Mouse (Mus musculus): ENCODE data around the gene Nrip1.

The Nrip1 gene

DNA sequence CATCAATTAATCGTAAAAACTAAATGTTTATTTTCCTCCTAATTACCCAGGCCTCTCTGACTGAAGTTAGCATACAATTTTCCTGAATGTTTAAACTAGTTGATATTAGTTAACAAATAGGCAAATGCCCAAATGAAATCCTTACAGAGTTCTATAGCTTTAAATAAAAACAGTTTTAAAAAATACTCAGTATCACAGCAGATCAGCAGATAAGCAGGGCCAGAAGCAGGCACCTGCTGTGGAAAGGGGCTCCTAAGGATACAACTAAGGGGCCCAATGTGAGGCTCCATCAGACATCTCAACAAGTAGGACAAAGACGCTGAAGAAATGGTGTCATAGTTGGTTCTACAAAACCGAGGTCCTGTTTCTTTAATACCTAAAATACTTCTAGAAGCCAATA, 58.0 kb downstream of the Nrip1 start:
- DNase-seq (ENCODE audit: low read depth, low spot score), result no peak

DNA sequence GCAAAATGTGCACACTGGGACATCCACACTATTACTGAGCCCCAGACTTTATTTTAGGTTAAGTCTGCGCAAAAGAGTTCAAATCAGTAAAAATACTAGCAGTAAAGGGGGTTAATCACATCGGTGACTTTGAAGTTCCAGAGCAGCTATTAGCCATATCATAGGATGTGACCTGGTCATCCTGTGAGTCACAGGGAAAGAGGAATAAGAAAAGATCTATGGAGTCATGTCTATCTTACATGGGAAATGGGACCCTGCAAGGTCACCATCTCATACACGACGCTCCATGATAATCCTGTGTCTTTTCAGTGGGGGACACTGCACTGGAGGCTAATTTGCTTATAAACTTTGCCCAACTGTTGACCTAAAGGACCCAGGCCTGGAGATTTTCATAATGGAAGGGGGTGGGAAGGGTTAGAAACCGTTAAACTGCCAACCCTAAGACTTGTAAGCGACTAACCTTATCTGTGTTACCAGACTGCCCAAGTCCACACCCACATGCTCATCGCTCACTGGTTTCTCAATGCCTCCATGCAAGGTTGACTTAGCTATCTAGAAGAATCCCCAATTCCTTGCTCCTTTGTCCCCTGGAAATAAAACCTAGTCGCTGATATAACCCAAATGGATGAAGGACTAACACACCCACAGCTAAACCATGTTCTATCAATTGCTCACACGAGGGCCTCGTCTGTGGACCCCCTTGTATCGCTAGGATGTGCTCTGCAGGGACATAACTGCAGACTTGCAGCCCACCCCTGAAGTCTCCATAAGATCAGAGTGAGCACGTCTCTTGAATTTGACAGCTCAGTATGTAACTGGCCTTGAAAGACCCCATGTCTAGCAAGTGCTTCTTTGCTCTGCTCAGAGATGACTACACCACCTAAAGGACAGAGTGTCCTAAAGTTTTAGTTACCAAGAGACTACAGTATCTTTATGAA, 59.3 kb downstream of the Nrip1 start:
- no peak for DNase-seq (ENCODE audit: low read depth, low spot score)

DNA sequence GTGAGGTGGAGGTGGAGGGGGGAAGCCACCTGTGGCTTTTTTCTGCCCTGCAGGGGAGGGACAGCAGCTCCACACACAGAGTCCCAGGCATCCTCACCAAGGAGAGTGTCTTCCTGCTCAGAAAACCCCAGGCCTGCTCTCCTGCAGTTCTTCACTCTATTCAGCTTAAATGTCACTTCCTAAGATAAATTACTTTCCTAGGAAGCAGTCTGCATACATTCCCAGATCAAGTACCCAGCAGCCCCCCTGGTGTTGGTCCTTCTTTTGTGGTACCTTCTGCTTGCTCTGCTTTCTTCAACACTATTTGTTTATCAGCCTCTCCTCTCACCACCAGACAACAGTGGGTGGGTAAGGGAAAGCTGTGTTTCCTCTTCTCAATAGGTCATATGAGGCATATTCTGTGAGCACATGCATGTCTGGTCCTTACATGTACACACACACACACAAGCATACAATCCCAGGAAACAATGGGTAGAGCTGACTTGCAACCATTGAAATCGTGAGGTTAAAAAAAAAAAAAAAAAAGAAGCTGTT, 60.7 kb downstream of the Nrip1 start:
- no peak for DNase-seq (ENCODE audit: low read depth, low spot score)

DNA sequence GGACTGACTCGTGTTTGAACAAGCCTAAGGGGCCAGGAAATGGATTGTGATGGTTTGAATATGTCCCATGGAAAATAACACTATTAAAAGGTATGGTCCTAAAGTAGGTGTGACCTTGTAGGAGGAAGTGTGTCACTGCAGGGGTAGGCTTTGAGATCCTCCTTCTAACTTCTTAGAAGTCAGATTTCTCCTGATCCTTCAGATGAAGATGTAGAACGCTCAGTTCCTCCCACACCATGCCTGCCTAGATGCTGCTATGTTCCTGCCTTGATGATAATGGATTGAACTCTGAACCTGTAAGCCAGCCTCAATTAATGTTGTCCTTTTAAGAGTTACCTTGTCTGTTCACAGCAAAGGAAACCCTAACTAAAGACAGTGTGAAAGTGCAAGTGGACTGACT, 62.8 kb downstream of the Nrip1 start:
- DNase-seq (ENCODE audit: low read depth, low spot score), result no peak

DNA sequence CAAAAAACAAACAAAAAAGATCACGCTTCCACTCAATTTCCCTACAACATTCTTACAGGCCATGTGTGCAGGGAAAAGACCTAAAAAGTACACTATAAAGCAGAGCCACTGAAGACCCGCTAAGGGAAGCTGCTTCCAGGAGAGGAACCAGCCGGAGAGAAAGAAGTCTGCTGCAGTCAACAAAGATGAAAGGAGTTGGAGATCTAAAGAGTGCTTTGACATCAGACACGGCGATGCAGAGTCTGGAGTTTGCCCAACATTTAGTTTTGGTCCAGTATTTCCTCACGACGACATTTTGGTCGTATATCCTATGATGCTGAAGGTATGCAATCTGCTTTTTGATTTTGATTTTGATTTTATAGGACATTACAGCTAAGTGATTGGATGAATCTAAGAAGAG, 63.3 kb downstream of the Nrip1 start:
- DNase-seq (ENCODE audit: low read depth, low spot score), result no peak

DNA sequence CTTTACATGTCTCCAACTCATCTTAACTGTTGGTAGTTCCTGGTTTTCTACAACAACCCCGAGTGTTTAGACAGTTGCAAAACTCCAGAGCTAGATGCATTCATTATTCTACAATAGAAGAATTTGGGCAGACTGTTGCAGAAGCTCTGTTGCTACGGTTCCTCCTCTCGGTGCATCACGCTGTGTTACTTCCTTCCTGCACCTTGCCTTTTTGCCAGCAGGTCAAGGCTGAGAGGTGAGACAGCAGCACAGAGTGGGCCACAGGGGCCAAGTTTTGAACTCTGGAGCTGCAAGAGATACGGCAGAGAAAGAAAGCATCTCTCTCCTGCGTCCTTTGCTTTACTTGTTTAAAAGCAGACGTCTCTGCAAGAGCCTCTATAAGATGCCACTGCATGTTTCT, 64.3 kb downstream of the Nrip1 start:
- no peak for DNase-seq (ENCODE audit: low read depth, low spot score)

DNA sequence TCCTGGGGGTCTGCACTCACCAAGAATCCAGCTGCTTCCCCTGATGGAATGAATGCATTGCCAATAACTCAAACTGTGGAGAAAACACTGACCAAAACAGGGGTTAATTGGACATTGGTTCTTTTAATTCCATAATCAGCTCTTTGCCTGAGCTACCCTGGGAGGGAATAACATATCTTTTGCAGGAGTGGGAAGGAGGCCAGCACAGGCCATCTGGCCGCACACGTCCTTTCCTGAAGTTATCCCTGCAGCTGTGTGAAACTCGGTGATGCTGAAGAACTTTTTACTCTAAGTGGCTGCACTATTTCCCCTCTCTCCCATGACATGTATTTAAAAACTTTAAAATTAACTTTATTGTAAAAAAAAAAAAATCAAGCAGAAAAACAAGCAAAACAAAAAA, 66.6 kb downstream of the Nrip1 start:
- no peak for DNase-seq (ENCODE audit: low read depth, low spot score)

DNA sequence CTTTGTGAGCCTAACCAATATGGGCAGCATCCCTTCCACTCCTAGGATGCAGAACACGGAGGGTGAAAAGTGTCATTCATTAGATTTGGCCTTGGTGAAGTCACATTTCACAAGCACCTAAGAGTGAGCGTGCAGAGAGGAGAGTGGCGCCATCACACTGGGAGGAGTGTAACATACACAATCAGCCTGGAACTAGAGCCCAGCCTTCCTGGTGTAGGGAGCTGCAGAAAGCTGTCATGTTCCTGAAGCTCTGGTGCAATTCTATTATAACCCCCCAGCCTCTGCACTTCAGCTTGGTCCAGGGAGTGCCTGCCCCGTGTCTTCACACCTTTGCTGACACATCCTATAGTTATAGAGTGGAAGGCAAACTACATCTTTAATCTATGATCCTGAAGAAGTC, 67.2 kb downstream of the Nrip1 start:
- no peak for DNase-seq (ENCODE audit: low read depth, low spot score)

DNA sequence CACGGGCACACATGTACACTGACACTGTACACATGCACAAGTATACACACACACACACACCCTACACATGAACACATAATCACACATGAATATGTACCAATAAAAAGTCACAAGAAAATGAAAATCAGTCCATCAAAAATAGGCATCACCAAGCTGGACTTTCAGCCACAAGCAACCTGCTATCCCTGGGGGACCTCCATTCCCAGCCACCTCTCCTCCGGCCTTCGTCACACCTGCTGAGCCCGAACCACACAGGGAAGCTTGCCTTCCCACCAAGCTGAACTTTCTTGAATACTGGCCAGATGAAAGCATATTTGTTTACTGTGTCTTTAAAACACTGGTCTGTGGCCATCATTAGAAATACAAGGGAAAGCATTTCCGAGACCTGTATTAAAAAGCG, 70.2 kb downstream of the Nrip1 start:
- DNase-seq (ENCODE audit: low read depth, low spot score), result no peak

DNA sequence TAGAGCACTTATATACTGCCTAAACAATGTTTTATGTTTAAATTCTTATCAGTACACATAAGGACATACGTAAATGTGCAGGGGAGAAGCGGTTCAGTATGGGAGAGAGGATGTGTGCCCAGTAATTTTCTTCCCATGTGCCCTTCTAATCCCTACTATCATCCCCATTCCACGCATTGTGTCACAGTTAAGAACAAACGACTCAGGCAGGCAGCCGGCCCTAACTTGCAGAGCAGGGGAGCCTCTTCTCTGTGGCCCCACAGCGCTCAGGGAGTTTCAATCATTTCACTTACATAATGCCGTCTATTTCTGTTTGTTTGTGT, 71.9 kb downstream of the Nrip1 start:
- no peak for DNase-seq (ENCODE audit: low read depth, low spot score)

DNA sequence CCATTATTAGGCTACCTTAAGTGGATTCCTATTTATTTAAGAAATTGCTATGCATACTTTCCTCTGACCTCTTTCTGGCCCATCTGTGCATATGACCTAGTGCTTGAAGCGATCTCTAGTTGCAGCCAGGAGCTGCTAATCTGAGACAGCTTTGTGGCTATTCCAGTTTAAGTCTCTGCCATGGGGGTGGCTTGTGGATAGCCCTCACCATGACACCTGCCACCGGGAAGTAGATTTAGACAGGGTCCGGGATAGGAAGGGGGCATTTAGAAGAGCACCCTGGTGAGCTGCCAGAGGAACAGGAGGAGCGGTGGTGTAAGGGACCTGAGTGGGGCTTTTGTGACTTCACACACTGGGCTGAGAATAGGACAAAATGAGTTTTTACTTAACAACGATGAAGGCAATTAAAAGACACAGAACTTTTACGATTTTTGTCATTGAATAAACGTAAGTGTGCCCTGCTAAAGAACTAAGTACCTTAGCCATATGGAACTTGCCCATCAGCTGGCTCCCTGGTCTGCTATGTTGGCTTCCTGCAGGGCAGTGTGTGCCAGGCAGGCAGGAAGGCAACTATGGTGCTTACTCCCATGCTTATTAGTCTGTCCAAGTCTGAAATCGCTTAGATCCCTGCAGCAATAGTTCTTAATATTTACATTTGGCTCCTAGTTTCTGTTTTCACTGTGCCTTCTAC, 72.4 kb downstream of the Nrip1 start:
- no peak for DNase-seq (ENCODE audit: low read depth, low spot score)

DNA sequence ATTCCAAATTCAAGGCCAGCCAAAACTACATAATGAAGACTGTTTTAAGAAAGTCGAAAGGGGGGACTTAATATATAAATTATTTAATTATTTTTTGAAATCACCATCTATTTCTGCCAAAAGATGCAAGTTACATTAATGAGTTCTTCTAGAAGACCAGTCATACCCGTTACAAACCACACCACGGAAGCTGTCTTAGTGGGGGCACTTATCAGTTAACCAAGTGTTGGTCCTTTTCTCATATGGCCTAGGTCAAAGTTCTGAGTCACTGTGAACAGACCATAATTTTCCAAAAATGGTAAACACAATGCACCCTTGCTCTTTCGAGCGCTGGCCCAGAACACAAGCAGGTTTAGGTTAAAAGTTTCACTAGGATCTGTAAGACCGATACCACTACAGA, 73.2 kb downstream of the Nrip1 start:
- DNase-seq (ENCODE audit: low read depth, low spot score), result no peak

DNA sequence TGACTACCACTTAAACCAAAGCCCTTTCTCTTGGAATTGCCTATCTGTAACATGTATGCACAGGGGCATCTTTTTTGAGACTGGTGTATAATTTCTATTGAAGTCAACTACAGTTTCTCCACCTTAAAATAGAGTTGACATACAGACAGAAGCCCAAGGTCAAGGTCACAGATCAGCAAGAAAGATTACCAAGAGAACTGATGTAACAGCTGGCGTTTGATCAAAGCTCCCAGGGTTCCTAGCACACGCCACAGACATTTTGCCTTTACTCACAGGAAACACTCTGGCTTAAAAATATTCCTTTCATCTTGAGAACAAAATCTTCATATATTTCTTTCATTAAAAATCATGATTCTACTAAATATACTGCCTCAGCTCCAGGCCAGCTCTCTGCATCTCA, 74.1 kb downstream of the Nrip1 start:
- no peak for DNase-seq (ENCODE audit: low read depth, low spot score)

DNA sequence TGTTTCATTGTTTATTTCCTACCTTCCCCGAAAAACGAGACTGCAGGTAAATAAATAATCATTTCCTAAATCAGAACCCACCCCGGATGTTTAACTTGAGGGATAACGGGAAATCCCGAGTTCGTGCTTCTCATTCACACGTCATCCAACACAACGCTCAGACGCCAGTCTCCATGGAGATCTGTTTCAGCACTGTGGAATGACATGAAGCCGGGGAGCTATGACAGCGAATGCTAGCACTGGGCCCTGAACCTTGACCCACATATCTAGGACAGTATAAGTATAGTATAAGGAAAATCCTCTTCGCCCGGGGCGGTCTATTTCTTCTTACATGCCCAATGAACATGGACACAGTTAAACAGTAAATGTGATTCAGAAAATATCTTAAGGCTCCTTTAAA, 78.3 kb downstream of the Nrip1 start:
- DNase-seq (ENCODE audit: low read depth, low spot score), result no peak

DNA sequence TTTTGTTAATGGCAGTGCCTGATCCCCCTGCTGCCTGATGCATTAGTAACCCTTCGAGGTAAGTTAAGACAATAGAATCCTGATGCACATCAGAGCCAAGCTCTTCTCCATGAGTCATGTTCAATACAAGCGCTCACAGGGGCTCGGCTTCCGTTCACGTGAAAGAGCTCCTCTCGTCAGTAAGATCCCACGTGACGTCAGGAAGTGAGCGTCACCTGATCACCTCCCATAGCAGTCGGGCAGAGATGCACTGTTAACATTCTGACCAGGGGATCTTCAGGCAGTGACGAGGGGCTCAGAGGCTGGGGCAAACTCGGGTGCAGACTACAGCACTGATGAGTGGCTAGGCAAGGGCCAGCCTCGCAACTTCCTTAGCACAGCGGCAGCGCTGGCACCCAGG, 79.1 kb downstream of the Nrip1 start:
- no peak for DNase-seq (ENCODE audit: low read depth, low spot score)

DNA sequence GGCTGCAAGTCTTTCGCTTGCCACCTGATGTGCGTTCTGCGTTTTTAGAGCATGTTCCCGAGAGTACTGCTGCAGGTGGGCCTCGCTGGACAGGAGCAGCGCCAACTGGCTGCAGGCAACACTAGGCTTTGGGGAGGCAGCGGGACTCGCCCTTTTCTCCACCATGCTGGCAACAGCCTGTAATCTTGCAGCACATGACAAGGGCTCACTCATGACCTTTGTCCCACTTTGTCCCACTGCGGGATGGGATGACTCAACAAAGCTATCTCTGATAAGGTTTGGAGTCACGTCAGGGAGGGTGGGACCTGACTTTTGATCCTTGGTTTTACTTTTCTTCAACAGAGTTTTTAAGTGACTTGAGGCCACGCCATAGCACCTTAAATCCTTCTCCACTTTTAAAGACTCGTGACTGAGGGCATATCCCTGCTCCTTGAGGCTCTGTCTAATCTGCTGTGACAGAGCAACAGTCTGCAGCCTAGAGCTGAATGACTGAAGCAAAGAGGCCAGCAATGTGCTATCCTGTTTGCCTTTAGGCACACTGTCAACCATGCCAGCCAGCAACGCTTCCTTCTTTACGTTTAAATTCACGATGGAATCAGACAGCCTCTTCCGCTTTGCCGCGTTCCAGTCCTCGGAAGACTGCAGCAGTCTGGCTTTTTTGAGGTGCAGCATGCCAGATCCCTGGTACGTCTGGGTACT, 79.7 kb downstream of the Nrip1 start:
- no peak for DNase-seq (ENCODE audit: low read depth, low spot score)

DNA sequence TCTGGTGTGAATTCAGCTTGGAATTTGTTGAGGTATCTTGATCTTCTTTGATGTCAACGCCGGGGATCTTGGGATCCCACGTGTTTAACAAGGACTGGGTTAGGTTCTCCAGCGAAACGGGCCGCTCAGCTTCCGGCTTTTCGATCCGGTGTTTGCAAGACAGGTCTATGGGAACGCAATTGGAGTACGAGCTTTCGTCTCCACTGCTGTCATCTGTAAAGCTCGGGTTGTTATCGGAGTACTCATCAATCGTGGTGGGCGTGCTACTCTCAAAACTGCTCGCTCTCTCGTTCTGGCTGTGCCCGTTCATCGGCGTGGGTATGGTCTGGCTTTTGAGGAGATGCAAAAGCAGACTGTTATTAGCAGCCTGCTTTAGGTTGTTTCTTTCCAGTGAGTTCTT, 80.5 kb downstream of the Nrip1 start:
- no peak for DNase-seq (ENCODE audit: low read depth, low spot score)

DNA sequence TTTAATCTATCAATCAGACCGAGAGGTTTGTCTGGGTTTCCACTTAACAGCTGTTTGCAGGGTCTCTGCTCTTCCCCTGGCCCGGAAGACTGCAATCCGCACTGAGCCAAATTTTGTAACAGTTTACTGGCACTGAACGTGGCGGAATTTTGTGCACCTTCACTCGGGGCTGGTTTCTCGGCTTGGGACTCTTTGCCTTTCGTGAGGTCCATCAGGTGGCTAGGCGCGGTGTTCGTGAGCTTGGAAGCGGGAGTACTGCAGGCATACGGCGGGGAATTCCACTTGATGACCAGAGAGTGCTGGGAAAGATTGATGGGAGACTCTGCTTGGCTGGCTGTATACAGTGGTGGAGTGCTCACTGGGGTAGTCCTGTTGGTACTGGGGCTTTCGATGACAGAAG, 81.0 kb downstream of the Nrip1 start:
- DNase-seq (ENCODE audit: low read depth, low spot score), result no peak

DNA sequence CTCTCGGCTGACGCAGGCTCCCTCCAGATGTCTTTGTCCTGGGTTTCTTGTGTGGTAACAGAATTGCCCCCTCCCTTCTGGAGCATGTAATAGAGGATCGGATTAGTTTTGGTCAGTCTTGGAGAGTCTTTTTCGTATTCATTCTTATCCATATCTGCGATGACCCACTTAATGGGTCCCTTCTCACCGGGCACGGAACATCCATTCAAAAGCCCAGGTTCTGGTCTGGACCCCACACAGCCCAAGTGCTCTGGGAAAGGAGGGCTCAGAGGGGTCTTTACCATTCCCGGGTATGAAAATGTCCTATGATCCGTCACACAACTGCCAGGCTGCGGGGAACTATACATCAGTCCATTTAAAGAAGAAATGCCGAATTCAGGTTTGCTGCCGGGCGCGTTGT, 82.3 kb downstream of the Nrip1 start:
- DNase-seq (ENCODE audit: low read depth, low spot score), result no peak

DNA sequence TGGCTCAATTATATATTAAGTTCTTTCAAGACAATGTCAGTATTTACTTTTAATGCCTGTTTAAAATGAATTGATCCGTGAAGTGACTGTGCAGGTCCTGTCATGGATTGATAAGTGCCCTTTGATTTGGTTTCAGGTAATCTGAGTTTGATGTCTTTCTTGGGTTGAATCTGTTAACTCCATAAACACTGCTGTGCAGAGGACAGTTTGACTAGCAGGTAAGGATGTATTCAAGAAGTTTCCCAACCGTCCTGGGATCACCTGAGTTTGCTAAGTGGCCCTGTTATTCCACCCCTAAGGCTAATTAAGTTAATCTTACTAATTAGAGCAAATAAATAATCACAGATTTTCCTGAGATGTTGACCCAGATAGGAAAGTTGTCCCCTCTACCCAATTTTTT, 84.1 kb downstream of the Nrip1 start:
- no peak for DNase-seq (ENCODE audit: low read depth, low spot score)

DNA sequence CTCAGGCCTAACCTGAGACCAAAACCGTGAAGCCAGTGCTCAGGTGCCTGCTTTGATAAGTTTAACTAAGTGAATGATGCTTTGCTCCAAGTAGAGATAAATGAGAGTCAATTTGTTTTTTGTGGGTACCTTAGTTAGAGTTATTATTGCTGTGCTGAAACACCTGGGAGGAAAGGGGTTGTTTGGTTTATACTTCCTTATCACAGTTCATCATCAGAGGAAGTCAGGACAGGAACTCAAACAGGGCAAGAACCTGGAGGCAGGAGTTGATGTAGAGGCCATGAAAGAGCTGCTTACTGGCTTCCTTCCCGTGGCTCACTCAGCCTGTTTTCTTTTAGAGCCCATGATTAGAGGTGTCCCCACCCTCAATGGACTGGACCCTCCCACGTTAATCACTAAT, 89.8 kb downstream of the Nrip1 start:
- DNase-seq (ENCODE audit: low read depth, low spot score), result no peak

DNA sequence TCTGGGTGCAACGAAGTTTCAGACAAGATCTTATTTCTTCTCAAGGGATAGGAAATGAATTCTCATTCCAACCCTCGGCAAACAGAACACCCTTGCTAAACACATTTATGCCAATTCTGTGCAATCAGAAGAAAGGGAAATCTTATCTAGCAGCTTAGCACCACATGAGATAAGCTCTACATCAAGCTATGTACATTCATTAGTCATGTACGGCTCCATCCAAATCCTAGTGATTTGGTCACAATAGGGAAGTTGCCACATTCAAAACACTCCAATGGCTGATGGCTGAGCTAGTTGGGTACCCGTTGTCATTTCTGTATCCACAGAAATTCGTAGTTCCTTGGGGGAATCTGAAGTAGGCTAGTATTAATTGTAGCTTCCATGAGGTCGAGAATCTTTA, 91.8 kb downstream of the Nrip1 start:
- DNase-seq (ENCODE audit: low read depth, low spot score), result no peak

DNA sequence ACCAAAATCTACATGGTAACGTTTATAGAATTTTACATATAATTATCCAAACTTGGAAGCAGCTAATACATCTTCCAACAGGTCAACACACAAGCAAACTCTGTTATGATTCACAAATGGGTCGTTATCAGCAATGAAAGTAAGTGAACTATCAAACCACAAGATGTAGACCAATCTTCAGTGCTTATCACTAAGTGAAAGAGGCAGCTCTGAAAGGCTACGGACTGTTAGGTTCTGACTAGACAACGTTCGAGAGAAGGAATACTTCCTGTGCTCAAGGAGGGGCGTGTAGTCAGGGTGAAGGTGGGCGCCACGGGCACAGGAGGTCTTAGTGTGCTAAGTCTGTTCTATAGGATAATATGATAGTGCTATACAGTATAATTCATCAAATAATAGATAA, 93.3 kb downstream of the Nrip1 start:
- DNase-seq (ENCODE audit: low read depth, low spot score), result no peak
